Mouse (Mus musculus) left cerebral cortex, adult 11 months (tissue): ENCODE data around the gene Actr3b.
"Not testable (repeated sequence)": the region's sequence is repeated elsewhere in the genome, so short reads cannot be mapped to it uniquely, and the experiment has no call there.

Experiments used
- DNase-seq: peaks from one replicate; pipeline ENCODE4 v3.0.0; 2022; ENCODE audit warnings: low spot score

Actr3b gene

GRCm38 (mm10) chr5:25773921-25774790, 14.4 kb downstream of the Actr3b start:
- peak; percentile 84 for DNase-seq

GRCm38 (mm10) chr5:25791570-25791969, 31.8 kb downstream of the Actr3b start:
- DNase-seq = no peak

GRCm38 (mm10) chr5:25797776-25798175, 38.0 kb downstream of the Actr3b start:
- no peak for DNase-seq

DNA sequence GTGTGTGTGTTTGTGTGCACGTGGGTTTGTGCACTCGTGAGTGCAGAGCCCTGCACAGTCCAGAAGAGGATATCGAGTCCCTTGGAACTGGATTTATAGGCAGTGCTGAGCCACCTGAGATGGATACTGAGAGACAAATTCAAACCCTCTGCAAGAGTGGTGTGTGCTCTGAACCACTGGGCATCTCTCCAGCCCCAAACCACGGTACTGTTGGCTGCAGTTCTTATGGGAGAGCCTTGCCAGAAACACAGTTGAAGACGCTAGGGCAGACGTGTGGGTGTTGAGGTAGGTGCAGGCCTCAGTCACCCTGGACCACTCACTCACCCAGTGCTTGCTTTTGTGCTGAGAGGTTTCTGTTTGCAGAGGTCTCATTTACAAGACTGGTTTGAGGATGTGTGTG, 41.1 kb downstream of the Actr3b start:
- no peak for DNase-seq

DNA sequence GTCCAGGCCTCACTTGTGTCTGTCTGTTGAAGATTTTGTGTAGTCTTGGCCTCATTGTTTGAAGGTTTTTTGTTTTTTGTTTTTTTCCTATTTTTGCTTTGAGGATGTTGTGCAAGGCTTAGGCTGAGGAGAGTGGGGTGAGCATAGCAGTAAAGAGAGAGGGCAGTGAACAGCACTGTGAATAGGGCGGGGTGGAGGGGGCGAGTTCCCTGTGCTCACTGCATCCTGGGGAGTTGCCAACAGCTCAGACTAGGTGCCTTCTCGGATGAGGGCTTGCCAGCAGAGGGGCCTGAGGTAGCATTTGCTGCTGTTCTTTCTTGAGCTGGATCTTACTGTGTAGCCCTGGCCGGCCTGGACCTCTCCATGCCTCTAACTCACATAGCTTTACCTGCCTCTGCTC, 41.9 kb downstream of the Actr3b start:
- DNase-seq = no peak

DNA sequence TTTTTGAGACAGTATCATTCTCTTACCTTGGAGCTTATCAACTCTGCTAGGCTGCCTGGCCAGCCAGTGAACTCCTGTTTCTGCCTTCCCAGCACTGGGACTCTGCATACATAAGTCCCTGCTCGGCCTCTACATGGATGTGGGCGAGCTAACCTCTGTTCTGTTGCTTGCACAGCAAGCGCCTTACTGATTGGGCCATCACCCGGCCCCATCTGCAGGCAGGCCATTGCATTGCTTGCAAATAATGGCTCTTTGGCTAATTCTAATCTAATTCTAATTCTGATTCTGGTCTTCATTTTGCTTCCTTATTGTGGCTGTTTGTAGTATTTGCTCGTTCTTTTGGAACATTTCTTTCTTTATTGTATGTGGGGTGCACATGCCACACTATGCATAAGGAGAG, 44.8 kb downstream of the Actr3b start:
- no peak for DNase-seq

DNA sequence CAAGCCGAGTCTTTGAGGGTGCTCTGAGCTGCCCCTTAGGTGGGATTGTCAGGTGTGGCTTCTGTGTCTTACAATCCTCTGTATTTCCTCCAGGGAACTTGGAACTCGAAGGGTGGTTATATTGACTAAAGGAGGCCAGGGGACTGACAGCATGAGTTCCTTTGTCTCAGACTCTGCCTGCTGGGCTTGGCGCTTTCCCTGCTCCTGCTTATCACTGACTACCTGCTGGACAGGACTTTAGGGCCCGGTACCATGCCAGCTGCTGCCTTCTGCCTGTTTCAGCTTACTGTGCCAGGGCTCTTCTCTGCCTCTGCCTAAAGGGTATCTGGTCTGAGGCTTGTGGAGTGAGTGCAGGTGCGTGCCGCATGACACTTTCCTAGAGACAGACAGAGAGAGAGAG, 53.1 kb downstream of the Actr3b start:
- no peak for DNase-seq

GRCm38 (mm10) chr5:25829308-25830094, 69.7 kb downstream of the Actr3b start:
- no peak for DNase-seq

DNA sequence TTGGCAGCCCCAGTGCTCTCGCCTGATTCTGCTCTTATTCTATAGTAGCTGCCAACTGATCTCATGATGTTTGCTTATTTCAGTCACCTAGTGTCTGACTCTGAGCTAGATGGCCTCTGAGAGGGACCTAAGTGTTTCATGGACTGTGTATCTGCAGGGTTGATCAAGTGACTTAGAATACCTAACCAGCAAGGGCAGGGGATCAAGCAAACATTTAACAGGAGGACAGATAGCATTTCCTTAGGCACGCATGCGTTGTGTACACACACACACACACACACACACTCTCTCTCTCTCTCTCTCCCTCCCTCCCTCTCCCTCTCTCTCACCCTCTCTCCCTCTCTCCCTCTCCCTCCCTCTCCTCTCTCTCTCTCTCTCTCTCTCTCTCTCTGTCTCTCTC, 71.0 kb downstream of the Actr3b start:
- no peak for DNase-seq

DNA sequence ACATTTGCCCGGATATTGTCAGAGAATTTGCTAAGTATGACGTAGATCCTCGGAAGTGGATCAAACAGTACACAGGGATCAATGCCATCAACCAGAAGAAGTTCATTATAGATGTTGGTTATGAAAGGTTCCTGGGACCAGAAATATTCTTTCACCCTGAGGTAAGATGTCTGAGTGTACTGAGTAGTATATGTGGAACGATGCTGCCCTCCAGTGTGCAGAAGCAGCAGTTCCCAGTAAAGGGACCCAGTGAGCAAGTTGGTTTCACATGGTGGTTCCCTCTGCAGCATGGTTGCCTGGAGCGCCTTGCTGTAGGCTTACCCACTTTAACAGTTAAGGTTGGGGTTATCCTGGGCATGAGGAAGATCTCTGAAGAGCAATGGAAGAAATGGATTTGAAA, 71.8 kb downstream of the Actr3b start:
- DNase-seq = peak; percentile 46

DNA sequence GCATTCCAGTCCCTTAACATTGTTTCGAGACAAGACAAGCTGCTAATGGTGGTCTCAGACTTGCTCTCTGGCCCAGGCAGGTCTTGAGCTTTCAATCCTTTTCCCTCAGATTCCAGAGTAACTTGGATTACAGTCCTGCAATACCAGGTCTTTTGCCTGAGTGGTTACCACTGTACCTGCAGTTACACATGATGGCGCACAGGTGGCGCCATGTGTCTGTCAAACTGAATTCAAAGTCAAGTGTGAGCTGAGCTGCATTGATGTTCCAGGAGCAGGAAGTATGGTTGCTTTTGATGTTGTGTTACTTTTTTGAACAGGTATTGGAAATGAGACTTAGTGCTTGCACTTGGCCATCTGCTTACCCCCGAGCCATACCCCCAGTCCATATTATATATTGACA, 79.6 kb downstream of the Actr3b start:
- no peak for DNase-seq

DNA sequence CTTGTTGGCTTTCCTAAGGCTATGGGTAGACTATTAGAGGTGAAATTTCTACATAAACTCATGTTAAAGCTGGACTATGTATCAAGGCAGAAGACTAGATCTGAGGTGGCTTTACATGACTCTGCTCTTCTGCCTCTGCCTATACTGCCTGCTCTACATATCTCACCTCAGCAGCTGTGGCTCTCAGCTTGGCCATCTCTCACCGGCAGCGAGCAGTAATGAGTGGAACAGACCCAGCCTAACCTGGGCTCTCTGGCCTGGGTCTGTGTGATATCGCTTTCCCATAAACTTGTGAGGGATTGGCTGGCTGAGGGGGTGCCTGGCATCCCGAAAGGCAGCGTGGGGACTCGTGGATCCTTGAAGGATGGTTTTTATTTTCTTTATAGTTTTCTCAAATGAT, 86.8 kb downstream of the Actr3b start:
- DNase-seq = no peak

- DNase-seq = no peak
Measured at GRCm38 (mm10) chr5:25847154-25847553, 87.4 kb downstream of the Actr3b start.

- no peak for DNase-seq
Measured at GRCm38 (mm10) chr5:25848058-25848457, 88.3 kb downstream of the Actr3b start.

GRCm38 (mm10) chr5:25866201-25866600, 106.4 kb downstream of the Actr3b start:
- DNase-seq = no peak

GRCm38 (mm10) chr5:25869880-25870279, 110.1 kb downstream of the Actr3b start:
- no peak for DNase-seq

DNA sequence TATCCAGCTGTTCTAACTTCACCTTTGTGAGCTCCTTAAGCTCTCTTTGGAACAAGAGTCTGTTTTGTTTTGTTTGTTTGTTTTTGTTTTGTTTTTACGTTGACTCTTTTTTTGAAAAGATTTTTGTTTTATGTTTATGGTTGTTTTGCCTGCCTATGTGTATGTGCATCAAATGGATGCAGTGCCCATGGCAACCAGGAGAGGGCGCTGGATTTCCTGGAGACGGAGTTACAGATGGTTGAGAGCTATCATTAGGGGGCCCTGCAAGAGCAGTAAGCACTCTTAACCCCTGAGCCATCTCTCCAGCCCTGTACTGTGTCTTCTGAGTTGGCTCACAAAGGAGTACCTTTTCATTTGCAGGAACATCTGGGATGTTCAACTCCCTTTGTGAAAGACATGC, 110.8 kb downstream of the Actr3b start:
- DNase-seq = no peak

DNA sequence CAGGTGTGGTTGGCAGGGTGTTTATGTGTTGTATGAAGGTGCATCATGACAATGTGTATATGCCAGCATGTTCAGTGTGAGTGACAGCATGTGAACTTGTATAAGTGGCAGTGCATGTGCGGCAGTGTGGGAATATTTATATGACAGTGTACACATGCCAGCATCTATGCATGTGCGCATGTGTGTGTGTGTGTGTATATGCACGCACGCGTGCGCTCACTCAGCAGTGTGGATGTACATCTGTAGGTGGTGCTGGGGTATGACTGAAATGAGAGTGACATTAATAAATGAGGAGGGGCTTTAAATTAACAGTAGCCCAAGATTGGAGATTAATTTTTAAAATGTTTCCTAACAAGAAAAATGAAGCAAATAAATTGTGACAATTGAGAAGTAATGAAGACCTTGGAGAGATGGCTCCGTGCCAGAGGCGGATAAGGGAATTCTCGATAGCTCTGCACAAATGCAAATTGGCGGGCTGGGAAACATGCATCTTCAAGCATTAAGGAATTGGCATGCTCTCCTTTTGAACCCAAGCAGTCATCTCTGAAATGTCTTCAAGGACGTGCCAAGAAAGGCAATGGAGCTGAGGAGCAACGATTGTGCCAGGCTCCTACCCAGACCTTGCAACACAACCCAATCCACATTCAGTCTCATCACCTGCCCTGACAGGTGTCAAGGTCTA, 111.7 kb downstream of the Actr3b start:
- DNase-seq = no peak

GRCm38 (mm10) chr5:25873046-25873445, 113.2 kb downstream of the Actr3b start:
- DNase-seq = no peak

- not testable (repeated sequence) for DNase-seq
Measured at GRCm38 (mm10) chr5:25875927-25876326, 116.1 kb downstream of the Actr3b start.

DNA sequence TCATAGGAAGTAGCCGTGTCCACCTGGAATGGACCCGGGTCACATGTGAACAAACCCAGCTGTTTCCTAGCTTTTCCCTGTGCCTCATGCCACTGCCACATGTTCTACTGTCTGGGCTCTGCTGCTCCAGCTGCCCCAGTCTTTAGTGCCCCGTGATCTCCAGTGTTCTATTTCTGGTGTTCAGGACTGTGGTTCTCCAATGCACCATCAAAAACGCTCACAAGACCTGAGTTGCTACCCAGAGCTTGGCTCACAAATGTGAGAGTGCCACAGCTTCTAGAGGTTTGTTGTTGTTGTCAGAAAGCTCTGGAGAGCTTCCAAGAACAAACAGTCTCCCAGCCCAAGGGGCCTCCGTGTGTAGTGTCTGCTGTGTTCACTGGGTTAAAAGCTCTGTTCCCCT, 117.5 kb downstream of the Actr3b start:
- no peak for DNase-seq

- DNase-seq = no peak
Measured at GRCm38 (mm10) chr5:25877996-25878395, 118.2 kb downstream of the Actr3b start.

DNA sequence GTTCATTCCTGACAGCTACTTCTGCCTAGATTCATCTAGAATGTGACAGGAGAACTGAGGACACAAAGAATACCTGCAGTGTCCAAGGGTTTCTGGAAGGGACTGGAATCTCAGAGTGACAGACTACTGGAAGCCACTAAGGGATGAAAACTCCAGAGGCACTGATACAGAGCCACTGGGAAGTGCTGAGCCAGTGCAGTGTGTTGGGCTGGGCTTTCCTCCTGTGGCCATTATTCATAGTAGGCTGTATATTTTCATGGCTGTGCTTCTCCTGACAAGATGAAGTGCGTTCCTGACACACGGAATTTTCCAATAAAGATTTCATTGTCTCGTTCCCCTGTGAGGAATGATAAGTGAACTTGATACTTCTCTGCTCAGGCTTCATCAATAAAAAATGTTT, 126.9 kb downstream of the Actr3b start:
- DNase-seq = no peak
